Comparison of ENCODE assay signal across 9 mouse cellular contexts in the genomic region with DNA sequence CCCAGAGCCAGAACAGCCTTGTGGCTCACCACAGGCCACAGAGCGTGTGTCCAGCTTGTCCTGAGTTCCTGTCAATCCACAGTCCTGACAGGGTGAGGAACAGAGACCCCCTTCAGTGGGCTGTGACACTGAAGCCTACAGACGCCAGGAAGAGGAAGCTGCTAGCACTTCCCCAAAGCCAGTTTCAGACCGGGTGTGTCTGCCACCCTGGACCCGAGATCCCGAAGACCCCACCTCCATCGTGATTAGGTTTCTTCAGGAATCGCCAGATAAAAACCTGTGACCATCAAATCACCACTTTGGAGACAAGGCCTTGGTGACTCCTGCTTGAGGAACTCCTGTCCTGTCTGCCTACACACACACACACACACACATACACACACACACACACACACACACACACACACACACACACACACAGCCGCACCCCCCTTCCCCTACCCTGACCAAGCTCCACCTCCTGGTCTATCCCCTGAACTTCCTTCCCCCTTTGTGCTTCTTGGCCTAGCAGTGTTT. TPM values are rescaled to one million over a fixed set of nuclear protein-coding genes. Genes with fewer than 3 reads are reported as not detected.
DNase-seq lines count a peak whose midpoint lies in the region; ATAC-seq and TF ChIP-seq lines count a peak whose summit lies in the region.
"Had no signal": no experiment of that assay in that cellular context is flagged by ENCODE, and none has a peak within 500 bp of the region (broad histone marks: within the 10 kb centered on the region; RNA-seq: fewer than 3 reads in every experiment).

No protein-coding gene starts in this region.

- H3K27ac ChIP-seq in hindbrain, embryonic 16.5 days (ENCODE audit: low read depth, low read length) = no peak overlapping the region
- H3K27ac ChIP-seq in hindbrain, embryonic 13.5 days = no peak overlapping the region
- no peak overlapping the region for H3K27ac ChIP-seq in MEL (ENCODE audit: control insufficient read depth, low read depth, low read length)
- H3K27ac ChIP-seq in kidney, embryonic 16.5 days (ENCODE audit: low read length) = no peak overlapping the region; the same call in 1 of the 2 replicates
- no peak overlapping the region for H3K27ac ChIP-seq in midbrain, postnatal 0 days (ENCODE audit: low read depth, low read length)
- H3K27ac ChIP-seq: hindbrain, postnatal 0 days had no signal

- no peak for ATAC-seq in hindbrain, embryonic 16.5 days
- no peak for ATAC-seq in hindbrain, embryonic 13.5 days (ENCODE audit: low FRiP score)
- no peak for ATAC-seq in kidney, embryonic 16.5 days (ENCODE audit: low FRiP score, low TSS enrichment)
- no peak for ATAC-seq in midbrain, postnatal 0 days (ENCODE audit: low FRiP score)
- ATAC-seq: hindbrain, postnatal 0 days had no signal

- no peaks in the 10 kb centered on the region; the same call in 1 of the 2 replicates for H3K79me2 ChIP-seq in MEL (ENCODE audit: control insufficient read depth, insufficient read depth, low read length, poor library complexity)

- H3K4me3 ChIP-seq in hindbrain, embryonic 16.5 days (ENCODE audit: low read length) = no peak overlapping the region
- H3K4me3 ChIP-seq in hindbrain, embryonic 13.5 days = no peak overlapping the region
- peak overlapping the region in 1 of 2 experiments; percentile 12; a peak in 1 of 4 replicates for H3K4me3 ChIP-seq in MEL (ENCODE audit: control insufficient read depth in 1 of 2, insufficient read depth in 1 of 2, low read depth in 2 of 2, low read length in 2 of 2)
- H3K4me3 ChIP-seq in kidney, embryonic 16.5 days (ENCODE audit: low read length) = no peak overlapping the region
- peak overlapping the region; percentile 85 for H3K4me3 ChIP-seq in megakaryocyte, embryonic 14.5 days (replicated peaks)
- no peak overlapping the region for H3K4me3 ChIP-seq in midbrain, postnatal 0 days (ENCODE audit: low read depth, low read length)

- no peak overlapping the region for H3K4me2 ChIP-seq in hindbrain, embryonic 16.5 days (ENCODE audit: low read length)
- no peak overlapping the region for H3K4me2 ChIP-seq in hindbrain, embryonic 13.5 days
- H3K4me2 ChIP-seq in kidney, embryonic 16.5 days (replicated peaks; ENCODE audit: low read depth, low read length) = no peak overlapping the region
- H3K4me2 ChIP-seq in midbrain, postnatal 0 days (ENCODE audit: low read depth, low read length, poor library complexity, severe bottlenecking) = no peak overlapping the region

- no peak for TF ChIP-seq POLR2A in MEL (IDR thresholded peaks at IDR 0.05; ENCODE audit: control insufficient read depth in 1 of 2, insufficient read depth in 1 of 2, low read depth in 1 of 2, low read length in 2 of 2, poor library complexity in 1 of 2)

- peaks cover 22% of the 10 kb centered on the region for H3K4me1 ChIP-seq in hindbrain, embryonic 16.5 days (ENCODE audit: control insufficient read depth, insufficient read depth, low read depth, low read length)
- H3K4me1 ChIP-seq in hindbrain, embryonic 13.5 days (replicated peaks) = peaks cover 52% of the 10 kb centered on the region
- peaks cover 0 to 27% of the 10 kb centered on the region in 2 experiments; a peak in 3 of 4 replicates for H3K4me1 ChIP-seq in MEL (ENCODE audit: control insufficient read depth in 1 of 2, insufficient read depth in 2 of 2, low read length in 2 of 2)
- H3K4me1 ChIP-seq in kidney, embryonic 16.5 days (ENCODE audit: insufficient read depth, low read length) = peaks cover 25% of the 10 kb centered on the region
- H3K4me1 ChIP-seq in megakaryocyte, embryonic 14.5 days = peaks cover 68% of the 10 kb centered on the region
- H3K4me1 ChIP-seq in midbrain, postnatal 0 days (ENCODE audit: insufficient read depth, low read length) = peaks cover 7% of the 10 kb centered on the region; the same call in 1 of the 2 replicates

- H3K9me3 ChIP-seq in hindbrain, embryonic 16.5 days (ENCODE audit: control insufficient read depth, low read length) = no peaks in the 10 kb centered on the region
- H3K9me3 ChIP-seq in hindbrain, embryonic 13.5 days = no peaks in the 10 kb centered on the region
- H3K9me3 ChIP-seq in MEL (replicated peaks; ENCODE audit: insufficient read depth, low read length) = no peaks in the 10 kb centered on the region
- H3K9me3 ChIP-seq in kidney, embryonic 16.5 days (ENCODE audit: low read length) = no peaks in the 10 kb centered on the region
- no peaks in the 10 kb centered on the region for H3K9me3 ChIP-seq in megakaryocyte, embryonic 14.5 days
- H3K9me3 ChIP-seq in midbrain, postnatal 0 days (ENCODE audit: low read length) = no peaks in the 10 kb centered on the region

- 34% methylated on average over 8 of the region's 8 CpGs for WGBS in hindbrain, embryonic 16.5 days
- 35% methylated on average over 8 of the region's 8 CpGs for WGBS in hindbrain, embryonic 13.5 days
- WGBS in kidney, embryonic 16.5 days = 37% methylated on average over 7 of the region's 8 CpGs
- WGBS in midbrain, postnatal 0 days = 30% methylated on average over 7 of the region's 8 CpGs

- no peak for TF ChIP-seq RAD21 in MEL (IDR thresholded peaks at IDR 0.05; ENCODE audit: low read depth, low read length)

- 0 out of 4 replicates have a peak, but pooled peaks of 1 of the 2 experiments have one; percentile 34 for TF ChIP-seq EP300 in MEL (IDR thresholded peaks at IDR 0.05; ENCODE audit: low read depth in 1 of 2, low read length in 2 of 2)

- TF ChIP-seq CTCF in MEL (IDR thresholded peaks at IDR 0.05 in 2 of 3, conservative IDR thresholded peaks at IDR 0.05 in 1 of 3; ENCODE audit: control insufficient read depth in 1 of 3, insufficient read depth in 1 of 3, low read depth in 2 of 3, low read length in 3 of 3, poor library complexity in 1 of 3, severe bottlenecking in 1 of 3) = no peak
- no peak for TF ChIP-seq CTCF in midbrain, postnatal 0 days (IDR thresholded peaks at IDR 0.05)

- H3K9ac ChIP-seq in hindbrain, embryonic 16.5 days (ENCODE audit: low read depth, low read length) = peak overlapping the region; percentile 2; the same call in 1 of the 2 replicates
- H3K9ac ChIP-seq in hindbrain, embryonic 13.5 days = no peak overlapping the region
- H3K9ac ChIP-seq in MEL (ENCODE audit: control insufficient read depth, low read depth, low read length, poor library complexity, severe bottlenecking) = peak overlapping the region; percentile 6
- H3K9ac ChIP-seq in kidney, embryonic 16.5 days (replicated peaks; ENCODE audit: low read length) = peak overlapping the region; percentile 40; the same call in 1 of the 2 replicates
- H3K9ac ChIP-seq in midbrain, postnatal 0 days (replicated peaks; ENCODE audit: low read length, poor library complexity, severe bottlenecking) = no peak overlapping the region

- H3K27me3 ChIP-seq in hindbrain, embryonic 16.5 days (replicated peaks; ENCODE audit: control insufficient read depth, insufficient read depth, low read length) = no peaks in the 10 kb centered on the region
- 0 out of 2 replicates have a peak, but pooled peaks cover 4% of the 10 kb centered on the region for H3K27me3 ChIP-seq in hindbrain, embryonic 13.5 days
- H3K27me3 ChIP-seq in MEL (ENCODE audit: control insufficient read depth in 1 of 2, insufficient read depth in 2 of 2, low read length in 2 of 2) = no peaks in the 10 kb centered on the region
- no peaks in the 10 kb centered on the region for H3K27me3 ChIP-seq in kidney, embryonic 16.5 days (ENCODE audit: insufficient read depth, low read length)
- H3K27me3 ChIP-seq in megakaryocyte, embryonic 14.5 days (replicated peaks) = peaks cover 25% of the 10 kb centered on the region
- H3K27me3 ChIP-seq in midbrain, postnatal 0 days (ENCODE audit: insufficient read depth, low read length) = no peaks in the 10 kb centered on the region

- H3K36me3 ChIP-seq in hindbrain, embryonic 16.5 days (ENCODE audit: control insufficient read depth, insufficient read depth, low read length) = no peaks in the 10 kb centered on the region
- no peaks in the 10 kb centered on the region for H3K36me3 ChIP-seq in hindbrain, embryonic 13.5 days
- peaks cover 0 to 10% of the 10 kb centered on the region in 2 experiments; a peak in 2 of 4 replicates for H3K36me3 ChIP-seq in MEL (ENCODE audit: control insufficient read depth in 1 of 2, insufficient read depth in 2 of 2, low read length in 2 of 2)
- H3K36me3 ChIP-seq in kidney, embryonic 16.5 days (ENCODE audit: insufficient read depth, low read length) = no peaks in the 10 kb centered on the region
- no peaks in the 10 kb centered on the region for H3K36me3 ChIP-seq in megakaryocyte, embryonic 14.5 days (replicated peaks; ENCODE audit: low read length)
- H3K36me3 ChIP-seq in midbrain, postnatal 0 days (ENCODE audit: insufficient read depth, low read length) = no peaks in the 10 kb centered on the region

- DNase-seq in MEL (ENCODE audit: low read depth, low spot score) = peak; percentile 76
- no peak for DNase-seq in frontal cortex, postnatal 36 days (ENCODE audit: low spot score in 2 of 2)
- DNase-seq in cerebellum, adult 9-11 months = no peak
- DNase-seq in midbrain, postnatal 0 days (ENCODE audit: low spot score) = no peak

RNA-seq across cellular contexts. Expression of gene Gnai2, which starts 5.1 kb away (rescaled TPM):
- 302 and 317 TPM in 2 replicates for polyA plus RNA-seq in hindbrain, embryonic 16.5 days (2015; fragmentation: Nextera tagmentation; extraction: Ambion mirVana)
- 335 and 338 TPM in 2 replicates for polyA plus RNA-seq in hindbrain, embryonic 13.5 days (2015; fragmentation: Nextera tagmentation; extraction: Ambion mirVana)
- 129 and 131 TPM in 2 replicates for total RNA-seq in MEL (2012; rRNA removed)
- polyA plus RNA-seq in MEL (2012; ENCODE audit: insufficient read depth in 1 of 2, insufficient read length in 2 of 2, low read depth in 1 of 2, low replicate concordance in 2 of 2, missing spikeins in 1 of 2) = 100 to 1,000 TPM; 137 to 335 TPM
- 447 and 455 TPM in 2 replicates for polyA plus RNA-seq in kidney, embryonic 16.5 days (2015; fragmentation: Nextera tagmentation; extraction: Ambion mirVana)
- polyA plus RNA-seq in megakaryocyte, embryonic 14.5 days (2012; ENCODE audit: insufficient read depth, low replicate concordance) = 1,319 and 1,886 TPM in 2 replicates
- total RNA-seq in midbrain, postnatal 0 days (2014; rRNA removed) = 224 and 241 TPM in 2 replicates
- 260 and 264 TPM in 2 replicates for polyA plus RNA-seq in midbrain, postnatal 0 days (2015; fragmentation: Nextera tagmentation; extraction: Ambion mirVana)

RNA-seq across cellular contexts. Expression of gene Slc38a3, which starts 29.0 kb away (rescaled TPM):
- polyA plus RNA-seq in hindbrain, embryonic 16.5 days (2015; fragmentation: Nextera tagmentation; extraction: Ambion mirVana) = 53.2 and 55.0 TPM in 2 replicates
- 25.3 and 26.2 TPM in 2 replicates for polyA plus RNA-seq in hindbrain, embryonic 13.5 days (2015; fragmentation: Nextera tagmentation; extraction: Ambion mirVana)
- not detected in 2 replicates for total RNA-seq in MEL (2012; rRNA removed)
- not detected for polyA plus RNA-seq in MEL (2012; ENCODE audit: insufficient read depth in 1 of 2, insufficient read length in 2 of 2, low read depth in 1 of 2, low replicate concordance in 2 of 2, missing spikeins in 1 of 2)
- polyA plus RNA-seq in kidney, embryonic 16.5 days (2015; fragmentation: Nextera tagmentation; extraction: Ambion mirVana) = 12.4 and 12.9 TPM in 2 replicates
- polyA plus RNA-seq in megakaryocyte, embryonic 14.5 days (2012; ENCODE audit: insufficient read depth, low replicate concordance) = not detected in 2 replicates
- 70.0 and 94.5 TPM in 2 replicates for total RNA-seq in midbrain, postnatal 0 days (2014; rRNA removed)
- polyA plus RNA-seq in midbrain, postnatal 0 days (2015; fragmentation: Nextera tagmentation; extraction: Ambion mirVana) = 37.6 and 44.6 TPM in 2 replicates

RNA-seq across cellular contexts. Expression of gene Sema3b, which starts 31.3 kb away (rescaled TPM):
- 5.6 and 7.0 TPM in 2 replicates for polyA plus RNA-seq in hindbrain, embryonic 16.5 days (2015; fragmentation: Nextera tagmentation; extraction: Ambion mirVana)
- polyA plus RNA-seq in hindbrain, embryonic 13.5 days (2015; fragmentation: Nextera tagmentation; extraction: Ambion mirVana) = 3.4 and 4.2 TPM in 2 replicates
- total RNA-seq in MEL (2012; rRNA removed) = 0.04 and 0.07 TPM in 2 replicates
- polyA plus RNA-seq in MEL (2012; ENCODE audit: insufficient read depth in 1 of 2, insufficient read length in 2 of 2, low read depth in 1 of 2, low replicate concordance in 2 of 2, missing spikeins in 1 of 2) = under 1 TPM in 1 of 2 experiments, not detected in 1; 0.21 TPM
- 31.3 TPM in 2 replicates for polyA plus RNA-seq in kidney, embryonic 16.5 days (2015; fragmentation: Nextera tagmentation; extraction: Ambion mirVana)
- polyA plus RNA-seq in megakaryocyte, embryonic 14.5 days (2012; ENCODE audit: insufficient read depth, low replicate concordance) = not detected in 2 replicates
- total RNA-seq in midbrain, postnatal 0 days (2014; rRNA removed) = 5.7 and 16.7 TPM in 2 replicates
- polyA plus RNA-seq in midbrain, postnatal 0 days (2015; fragmentation: Nextera tagmentation; extraction: Ambion mirVana) = 4.0 and 5.1 TPM in 2 replicates

RNA-seq across cellular contexts. Expression of gene Gnat1, which starts 39.2 kb away (rescaled TPM):
- 1.3 and 2.7 TPM in 2 replicates for polyA plus RNA-seq in hindbrain, embryonic 16.5 days (2015; fragmentation: Nextera tagmentation; extraction: Ambion mirVana)
- 1.8 TPM in 2 replicates for polyA plus RNA-seq in hindbrain, embryonic 13.5 days (2015; fragmentation: Nextera tagmentation; extraction: Ambion mirVana)
- total RNA-seq in MEL (2012; rRNA removed) = 0.27 TPM in 1 of 2 replicates, not detected in the other
- 100 to 1,000 TPM in 1 of 2 experiments, not detected in 1; 326 TPM for polyA plus RNA-seq in MEL (2012; ENCODE audit: insufficient read depth in 1 of 2, insufficient read length in 2 of 2, low read depth in 1 of 2, low replicate concordance in 2 of 2, missing spikeins in 1 of 2)
- 2.8 and 3.0 TPM in 2 replicates for polyA plus RNA-seq in kidney, embryonic 16.5 days (2015; fragmentation: Nextera tagmentation; extraction: Ambion mirVana)
- polyA plus RNA-seq in megakaryocyte, embryonic 14.5 days (2012; ENCODE audit: insufficient read depth, low replicate concordance) = not detected in 2 replicates
- total RNA-seq in midbrain, postnatal 0 days (2014; rRNA removed) = 0.52 and 0.55 TPM in 2 replicates
- 2.3 and 2.6 TPM in 2 replicates for polyA plus RNA-seq in midbrain, postnatal 0 days (2015; fragmentation: Nextera tagmentation; extraction: Ambion mirVana)

RNA-seq across cellular contexts. Expression of gene Ifrd2, which starts 52.9 kb away (rescaled TPM):
- polyA plus RNA-seq in hindbrain, embryonic 16.5 days (2015; fragmentation: Nextera tagmentation; extraction: Ambion mirVana) = 13.5 and 16.9 TPM in 2 replicates
- 11.8 and 14.1 TPM in 2 replicates for polyA plus RNA-seq in hindbrain, embryonic 13.5 days (2015; fragmentation: Nextera tagmentation; extraction: Ambion mirVana)
- total RNA-seq in MEL (2012; rRNA removed) = 136 and 147 TPM in 2 replicates
- 100 to 1,000 TPM in 1 of 2 experiments, not detected in 1; 292 TPM for polyA plus RNA-seq in MEL (2012; ENCODE audit: insufficient read depth in 1 of 2, insufficient read length in 2 of 2, low read depth in 1 of 2, low replicate concordance in 2 of 2, missing spikeins in 1 of 2)
- polyA plus RNA-seq in kidney, embryonic 16.5 days (2015; fragmentation: Nextera tagmentation; extraction: Ambion mirVana) = 60.7 and 64.3 TPM in 2 replicates
- polyA plus RNA-seq in megakaryocyte, embryonic 14.5 days (2012; ENCODE audit: insufficient read depth, low replicate concordance) = 32.1 and 34.9 TPM in 2 replicates
- total RNA-seq in midbrain, postnatal 0 days (2014; rRNA removed) = 8.4 and 8.9 TPM in 2 replicates
- 6.5 and 7.5 TPM in 2 replicates for polyA plus RNA-seq in midbrain, postnatal 0 days (2015; fragmentation: Nextera tagmentation; extraction: Ambion mirVana)

Comparison
In these comparisons a context has a peak if more than half of its experiments do, and no peak if none do; other contexts are left out.
1. H3K9ac ChIP-seq: peak in hindbrain, embryonic 16.5 days (single experiment), MEL (single experiment) and kidney, embryonic 16.5 days (single experiment); none in hindbrain, embryonic 13.5 days (single experiment) and midbrain, postnatal 0 days (single experiment).
2. RNA of gene Slc38a3, which starts 29.0 kb away (polyA plus RNA-seq): 53.2 to 55.0 TPM in hindbrain, embryonic 16.5 days, 37.6 to 44.6 TPM in midbrain, postnatal 0 days, 25.3 to 26.2 TPM in hindbrain, embryonic 13.5 days and 12.4 to 12.9 TPM in kidney, embryonic 16.5 days; not detected in MEL and not detected in megakaryocyte, embryonic 14.5 days; every median in the first group is over 10 times any median in the second.